Mouse (Mus musculus) neural tube, embryonic 11.5 days (tissue): ENCODE measurements around the gene Slc7a15. TPM values are rescaled to one million over a fixed set of nuclear protein-coding genes. Genes with fewer than 3 reads are reported as not detected.

Experiments used
- ATAC-seq: fragments of 200-750 bp; cut with Nextera tagmentation; 2 replicates; pipeline ENCODE4 v1.8.0; 2017; ENCODE audit warnings: moderate number of reproducible peaks, mild to moderate bottlenecking, moderate TSS enrichment, moderate library complexity; ENCODE audit not compliant: insufficient read depth, low FRiP score, low TSS enrichment
- DNase-seq: peaks from one replicate; pipeline ENCODE4 v3.0.0-alpha.2; 2015; ENCODE audit warnings: low spot score
- H3K27ac ChIP-seq: fragments of 300-500 bp; sonication (generic); 2 replicates; pipeline ENCODE4 v1.5.1; 2014; ENCODE audit warnings: low read depth, mild to moderate bottlenecking, low read length
- H3K27me3 ChIP-seq: fragments of 300-500 bp; sonication (generic); 2 replicates; pipeline ENCODE4 v1.6.1; 2014; ENCODE audit warnings: mild to moderate bottlenecking, low read length, mixed read lengths; ENCODE audit not compliant: control insufficient read depth, insufficient read depth
- H3K36me3 ChIP-seq: fragments of 300-500 bp; sonication (generic); 2 replicates; pipeline ENCODE4 v1.6.1; 2014; ENCODE audit warnings: mild to moderate bottlenecking, low read length, moderate library complexity, mixed read lengths; ENCODE audit not compliant: control insufficient read depth, insufficient read depth
- H3K4me1 ChIP-seq: fragments of 300-500 bp; sonication (generic); 2 replicates; pipeline ENCODE4 v1.6.1; 2014; ENCODE audit warnings: low read length, mixed read lengths; ENCODE audit not compliant: control insufficient read depth, insufficient read depth
- H3K4me2 ChIP-seq: fragments of 300-500 bp; sonication (generic); 2 replicates; pipeline ENCODE4 v1.6.1; 2014; ENCODE audit warnings: low read depth, mild to moderate bottlenecking, moderate library complexity
- H3K4me3 ChIP-seq: fragments of 300-500 bp; sonication (generic); 2 replicates; pipeline ENCODE4 v1.5.1; 2014; ENCODE audit warnings: low read depth, low read length
- H3K9ac ChIP-seq: fragments of 300-500 bp; sonication (generic); 2 replicates; pipeline ENCODE4 v1.6.1; 2014; ENCODE audit warnings: mild to moderate bottlenecking, low read length
- H3K9me3 ChIP-seq: fragments of 300-500 bp; sonication (generic); 2 replicates; pipeline ENCODE4 v1.6.1; 2016; ENCODE audit warnings: low read length; ENCODE audit not compliant: control insufficient read depth
- WGBS: fragments of 180-500 bp; shearing (Covaris S2); extraction: QIAGEN DNeasy Blood & Tissue Kit; methylation state at CpG from one replicate; pipeline ENCODE4 v1.1.7; 2014; 5-methylcytosine and 5-hydroxymethylcytosine counted together
- polyA plus RNA-seq: library from polyadenylated mRNA; unstranded; fragments of >200 nt; fragmentation: Nextera tagmentation; extraction: Ambion mirVana; gene quantifications from 2 replicates; pipeline ENCODE4 v1.2.1, GENCODE M21; 2014

Slc7a15 gene
- polyA plus RNA-seq, 1 experiment from 2014 or later: not detected

DNA sequence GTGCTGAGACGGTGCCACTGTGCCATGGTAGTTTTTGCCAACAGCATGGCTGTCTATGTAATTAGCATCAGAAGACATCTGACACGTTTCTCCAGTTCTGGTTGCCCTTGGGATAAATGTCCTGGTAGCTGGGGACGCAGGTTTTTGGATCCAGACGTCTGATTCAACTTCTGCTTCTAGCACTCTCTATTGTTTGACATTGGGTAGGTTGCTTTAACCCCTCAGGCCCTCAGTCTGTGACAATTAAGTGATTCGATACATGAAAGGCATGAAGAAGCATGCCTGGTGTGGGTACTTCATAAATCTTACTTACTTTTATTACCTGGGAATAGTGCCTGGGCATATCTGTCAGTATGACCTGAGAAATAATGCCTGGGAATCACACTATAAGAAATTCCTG is 74.8 kb downstream of the Slc7a15 start:
- DNase-seq: no peak
- 67% methylated on average over 5 of the region's 5 CpGs for WGBS
- Histone ChIP-seq H3K9ac (no peak overlapping the region), H3K4me1 (no peaks in the 10 kb centered on the region), H3K36me3 (no peaks in the 10 kb centered on the region), H3K27me3 (no peaks in the 10 kb centered on the region), H3K9me3 (no peaks in the 10 kb centered on the region), H3K4me2 (no peak overlapping the region), H3K4me3 (no peak overlapping the region), H3K27ac (no peak overlapping the region)
- ATAC-seq: no peak

- Histone ChIP-seq H3K4me3 (no peak overlapping the region), H3K36me3 (no peaks in the 10 kb centered on the region), H3K27ac (no peak overlapping the region), H3K9me3 (no peaks in the 10 kb centered on the region), H3K9ac (no peak overlapping the region), H3K27me3 (no peaks in the 10 kb centered on the region), H3K4me1 (no peaks in the 10 kb centered on the region), H3K4me2 (no peak overlapping the region)
- 65% methylated on average over 2 of the region's 2 CpGs for WGBS
- no peak for DNase-seq
- no peak for ATAC-seq
Observed at GRCm38 (mm10) chr12:8522711-8523110, 76.2 kb downstream of the Slc7a15 start.

DNA sequence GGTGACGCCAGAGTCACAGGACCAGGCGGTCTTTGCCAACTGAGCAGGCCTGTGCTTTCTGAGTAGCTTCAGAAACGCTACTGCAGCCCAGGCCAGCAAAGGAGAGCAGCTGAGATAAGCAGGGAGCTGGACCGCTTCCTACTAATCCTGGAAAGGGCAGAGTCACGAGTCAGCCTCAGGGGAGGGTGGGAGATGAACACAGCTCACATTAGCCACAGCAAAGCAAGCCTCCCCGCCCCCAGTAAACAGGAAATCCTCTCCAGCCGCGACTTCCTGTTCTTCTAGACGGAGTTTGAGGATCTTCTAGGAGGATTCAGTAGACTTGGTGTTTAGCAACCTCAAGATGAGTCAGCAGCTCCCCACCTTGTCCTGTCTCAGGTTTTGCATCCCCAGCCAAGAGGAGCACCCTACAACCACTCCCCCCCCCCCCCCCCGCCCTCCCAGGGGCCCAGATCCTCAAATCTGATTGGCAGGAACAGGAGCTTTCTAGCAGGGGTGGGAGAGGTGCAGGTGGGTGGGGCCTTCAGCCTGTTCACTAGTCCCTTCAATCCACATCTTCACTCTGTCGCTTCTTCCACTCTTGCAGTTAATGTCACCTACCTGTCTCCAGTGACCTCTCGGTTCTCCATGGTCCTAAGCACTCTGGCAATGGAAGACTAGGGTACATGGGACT is 77.4 kb downstream of the Slc7a15 start:
- Histone ChIP-seq H3K9ac (no peak overlapping the region), H3K9me3 (no peaks in the 10 kb centered on the region), H3K36me3 (no peaks in the 10 kb centered on the region), H3K27me3 (no peaks in the 10 kb centered on the region), H3K4me2 (no peak overlapping the region), H3K27ac (no peak overlapping the region), H3K4me1 (no peaks in the 10 kb centered on the region), H3K4me3 (no peak overlapping the region)
- no peak for DNase-seq
- WGBS: 64% methylated on average over 11 of the region's 12 CpGs
- no peak for ATAC-seq

- Histone ChIP-seq H3K4me2 (no peak overlapping the region), H3K9ac (no peak overlapping the region), H3K27ac (no peak overlapping the region), H3K4me3 (no peak overlapping the region), H3K36me3 (no peaks in the 10 kb centered on the region), H3K27me3 (no peaks in the 10 kb centered on the region), H3K9me3 (no peaks in the 10 kb centered on the region), H3K4me1 (no peaks in the 10 kb centered on the region)
- 62% methylated on average over 12 of the region's 12 CpGs for WGBS
- DNase-seq (no peak), ATAC-seq (no peak)
Observed at GRCm38 (mm10) chr12:8519431-8520160, 79.3 kb downstream of the Slc7a15 start.

- DNase-seq (no peak), ATAC-seq (no peak)
- H3K36me3 ChIP-seq: no peaks in the 10 kb centered on the region
- 69% methylated on average over 18 of the region's 18 CpGs for WGBS
- no peak overlapping the region for H3K4me3 ChIP-seq
- H3K9ac ChIP-seq: no peak overlapping the region
- no peaks in the 10 kb centered on the region for H3K9me3 ChIP-seq
- no peaks in the 10 kb centered on the region for H3K27me3 ChIP-seq
- H3K4me1 ChIP-seq: no peaks in the 10 kb centered on the region
- H3K27ac ChIP-seq: no peak overlapping the region
- H3K4me2 ChIP-seq: no peak overlapping the region
Observed at GRCm38 (mm10) chr12:8511037-8511882, 87.6 kb downstream of the Slc7a15 start.

GRCm38 (mm10) chr12:8510317-8510988 is 88.4 kb downstream of the Slc7a15 start:
- Histone ChIP-seq H3K9ac (no peak overlapping the region), H3K27ac (no peak overlapping the region), H3K4me3 (no peak overlapping the region), H3K9me3 (no peaks in the 10 kb centered on the region), H3K27me3 (no peaks in the 10 kb centered on the region), H3K36me3 (no peaks in the 10 kb centered on the region), H3K4me1 (no peaks in the 10 kb centered on the region), H3K4me2 (no peak overlapping the region)
- DNase-seq: no peak
- no peak for ATAC-seq
- 49% methylated on average over 6 of the region's 6 CpGs for WGBS

GRCm38 (mm10) chr12:8509693-8510092 is 89.2 kb downstream of the Slc7a15 start:
- H3K27me3 ChIP-seq: no peaks in the 10 kb centered on the region
- H3K4me3 ChIP-seq: no peak overlapping the region
- H3K4me2 ChIP-seq: no peak overlapping the region
- no peak overlapping the region for H3K9ac ChIP-seq
- DNase-seq (no peak), ATAC-seq (no peak)
- no peaks in the 10 kb centered on the region for H3K9me3 ChIP-seq
- H3K4me1 ChIP-seq: no peaks in the 10 kb centered on the region
- no peaks in the 10 kb centered on the region for H3K36me3 ChIP-seq
- no peak overlapping the region for H3K27ac ChIP-seq
- WGBS: 72% methylated on average over 5 of the region's 5 CpGs

GRCm38 (mm10) chr12:8506954-8507707 is 91.7 kb downstream of the Slc7a15 start:
- 80% methylated on average over 9 of the region's 9 CpGs for WGBS

More at GRCm38 (mm10) chr12:8506954-8507707, 91.7 kb downstream of the Slc7a15 start:
- Histone ChIP-seq H3K4me2 (no peak overlapping the region), H3K36me3 (no peaks in the 10 kb centered on the region), H3K27ac (no peak overlapping the region), H3K9me3 (no peaks in the 10 kb centered on the region), H3K9ac (no peak overlapping the region), H3K4me1 (no peaks in the 10 kb centered on the region), H3K27me3 (no peaks in the 10 kb centered on the region), H3K4me3 (no peak overlapping the region)
- DNase-seq (no peak), ATAC-seq (no peak)
